Mouse (Mus musculus): ENCODE data around the gene Gm11992.

Gene Gm11992

DNA sequence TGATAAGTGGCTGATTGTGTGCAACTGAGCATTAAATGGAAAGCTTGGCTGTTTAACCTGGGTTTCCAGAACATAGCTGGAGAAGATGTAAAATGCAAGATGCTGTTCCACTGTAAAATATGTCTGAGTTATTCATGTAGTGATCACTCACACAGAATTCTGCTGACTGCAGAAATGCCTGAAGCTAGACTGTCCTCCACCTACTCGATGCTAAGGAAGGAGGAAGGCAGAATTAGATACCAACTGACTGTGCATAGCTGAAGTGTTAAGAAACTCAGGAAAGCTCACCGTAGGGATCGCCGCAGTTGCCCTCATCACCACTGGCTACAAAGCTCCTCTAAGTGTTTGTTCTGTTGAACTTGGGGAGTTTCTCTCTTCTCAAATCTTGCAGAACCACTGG, 9.3 kb downstream of the Gm11992 start:
- TF ChIP-seq NANOG (IDR thresholded peaks at IDR 0.05; ENCODE audit: borderline replicate concordance, low read length) = no peak
- TF ChIP-seq CTCF (conservative IDR thresholded peaks at IDR 0.05; ENCODE audit: low read length) = no peak
- no peak for TF ChIP-seq POU5F1 (IDR thresholded peaks at IDR 0.05; ENCODE audit: borderline replicate concordance, low read length)
- no peaks in the 10 kb centered on the region for H3K36me3 ChIP-seq (ENCODE audit: insufficient read depth, low read length)
- H3K9me3 ChIP-seq (ENCODE audit: low read length) = no peaks in the 10 kb centered on the region
- no peak overlapping the region for H3K4me3 ChIP-seq (replicated peaks; ENCODE audit: low read length)
- H3K27me3 ChIP-seq (ENCODE audit: insufficient read depth, low read length) = no peaks in the 10 kb centered on the region
- H3K4me1 ChIP-seq (replicated peaks; ENCODE audit: low read depth, low read length) = no peaks in the 10 kb centered on the region

DNA sequence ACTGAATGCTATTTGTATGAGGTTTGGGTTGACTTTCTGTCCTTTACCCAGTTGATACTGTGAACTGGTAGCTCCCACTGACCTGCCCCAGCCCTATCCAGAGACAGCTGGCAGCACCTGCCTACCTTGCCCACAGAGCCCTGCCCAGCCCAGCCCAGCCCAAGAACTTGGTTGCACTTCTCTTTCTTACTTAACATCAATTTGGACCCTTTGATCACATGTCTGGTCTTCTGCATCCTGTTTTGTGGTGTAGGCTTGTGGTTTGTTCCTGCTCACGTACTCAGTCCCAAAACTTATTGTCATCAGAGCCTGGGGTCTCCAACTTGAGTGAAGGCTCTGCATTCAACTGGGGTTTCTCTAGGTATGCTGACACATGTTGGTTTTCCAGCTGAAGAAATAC, 11.6 kb downstream of the Gm11992 start:
- no peak overlapping the region for H3K4me3 ChIP-seq (replicated peaks; ENCODE audit: low read length)
- TF ChIP-seq POU5F1 (IDR thresholded peaks at IDR 0.05; ENCODE audit: borderline replicate concordance, low read length) = no peak
- no peak for TF ChIP-seq CTCF (conservative IDR thresholded peaks at IDR 0.05; ENCODE audit: low read length)
- no peak for TF ChIP-seq NANOG (IDR thresholded peaks at IDR 0.05; ENCODE audit: borderline replicate concordance, low read length)
- H3K9me3 ChIP-seq (ENCODE audit: low read length) = no peaks in the 10 kb centered on the region
- H3K4me1 ChIP-seq (replicated peaks; ENCODE audit: low read depth, low read length) = no peaks in the 10 kb centered on the region
- no peaks in the 10 kb centered on the region for H3K27me3 ChIP-seq (ENCODE audit: insufficient read depth, low read length)
- no peaks in the 10 kb centered on the region for H3K36me3 ChIP-seq (ENCODE audit: insufficient read depth, low read length)

DNA sequence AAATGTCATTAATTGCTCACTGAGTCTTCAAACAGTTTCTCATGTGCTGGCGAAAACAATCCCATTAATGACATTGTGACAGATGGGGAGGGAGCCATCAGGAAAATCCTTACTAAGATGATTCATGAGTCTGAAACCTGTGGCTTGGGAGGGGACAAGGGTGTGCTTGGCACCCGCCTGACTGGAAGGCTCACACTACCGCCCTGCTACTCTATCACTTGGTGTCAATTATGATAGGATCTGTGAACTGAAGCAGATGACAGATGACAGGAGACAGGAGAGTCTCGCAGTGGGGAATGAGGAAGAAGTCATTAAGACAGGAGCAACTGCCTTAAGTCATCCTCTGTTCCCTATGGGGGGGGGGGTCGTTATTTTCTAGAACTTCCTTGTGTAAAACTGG, 12.1 kb downstream of the Gm11992 start:
- no peak for TF ChIP-seq NANOG (IDR thresholded peaks at IDR 0.05; ENCODE audit: borderline replicate concordance, low read length)
- no peak for TF ChIP-seq CTCF (conservative IDR thresholded peaks at IDR 0.05; ENCODE audit: low read length)
- TF ChIP-seq POU5F1 (IDR thresholded peaks at IDR 0.05; ENCODE audit: borderline replicate concordance, low read length) = no peak
- no peak overlapping the region for H3K4me3 ChIP-seq (replicated peaks; ENCODE audit: low read length)
- no peaks in the 10 kb centered on the region for H3K9me3 ChIP-seq (ENCODE audit: low read length)
- no peaks in the 10 kb centered on the region for H3K36me3 ChIP-seq (ENCODE audit: insufficient read depth, low read length)
- H3K4me1 ChIP-seq (replicated peaks; ENCODE audit: low read depth, low read length) = no peaks in the 10 kb centered on the region
- H3K27me3 ChIP-seq (ENCODE audit: insufficient read depth, low read length) = no peaks in the 10 kb centered on the region

DNA sequence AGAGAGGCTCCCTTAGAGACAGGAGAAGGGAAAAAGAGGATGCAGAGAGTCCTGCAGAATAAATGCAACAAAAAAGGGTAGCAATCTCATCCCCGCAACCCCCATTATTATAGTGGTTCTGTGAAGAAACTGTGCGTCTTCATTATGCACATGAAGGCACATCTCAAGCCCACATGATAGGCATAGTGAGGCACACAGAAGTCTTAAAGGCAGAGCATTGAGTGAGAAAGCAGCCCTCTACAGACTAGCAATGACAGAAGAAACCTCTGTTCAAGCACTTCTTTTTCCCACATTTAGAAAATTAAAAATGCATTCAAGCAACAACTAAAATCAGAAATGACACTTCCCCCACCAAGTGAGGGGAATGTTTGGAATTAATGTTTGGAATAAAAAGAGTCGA, 28.1 kb downstream of the Gm11992 start:
- H3K27me3 ChIP-seq (ENCODE audit: insufficient read depth, low read length) = no peaks in the 10 kb centered on the region
- no peak overlapping the region for H3K4me3 ChIP-seq (replicated peaks; ENCODE audit: low read length)
- 0 out of 2 replicates have a peak, but pooled peaks cover 6% of the 10 kb centered on the region for H3K9me3 ChIP-seq (ENCODE audit: low read length)
- no peaks in the 10 kb centered on the region for H3K4me1 ChIP-seq (replicated peaks; ENCODE audit: low read depth, low read length)
- no peaks in the 10 kb centered on the region for H3K36me3 ChIP-seq (ENCODE audit: insufficient read depth, low read length)
- TF ChIP-seq CTCF (conservative IDR thresholded peaks at IDR 0.05; ENCODE audit: low read length) (no peak), POU5F1 (IDR thresholded peaks at IDR 0.05; ENCODE audit: borderline replicate concordance, low read length) (no peak), NANOG (IDR thresholded peaks at IDR 0.05; ENCODE audit: borderline replicate concordance, low read length) (no peak)

DNA sequence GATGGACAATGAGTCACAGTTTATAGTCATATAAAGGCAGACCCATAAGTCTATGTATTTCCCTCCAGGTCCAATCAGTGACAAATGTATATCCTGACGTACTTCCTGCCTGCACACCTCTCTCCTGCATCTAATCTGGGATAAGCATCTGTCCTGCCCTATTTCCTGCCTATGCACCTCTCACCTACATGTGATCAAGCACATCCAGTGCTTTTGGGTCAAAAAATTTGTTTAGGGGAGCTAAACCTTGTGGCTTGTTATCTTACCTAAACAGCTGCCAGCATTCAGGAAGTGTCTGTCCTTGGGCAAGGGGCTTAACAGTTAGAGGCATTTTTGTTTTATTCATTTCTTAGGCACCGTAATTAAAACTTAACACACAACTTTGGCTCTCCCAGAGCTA, 64.8 kb downstream of the Gm11992 start:
- H3K27me3 ChIP-seq (ENCODE audit: insufficient read depth, low read length) = no peaks in the 10 kb centered on the region
- no peak for TF ChIP-seq POU5F1 (IDR thresholded peaks at IDR 0.05; ENCODE audit: borderline replicate concordance, low read length)
- no peak for TF ChIP-seq CTCF (conservative IDR thresholded peaks at IDR 0.05; ENCODE audit: low read length)

DNA sequence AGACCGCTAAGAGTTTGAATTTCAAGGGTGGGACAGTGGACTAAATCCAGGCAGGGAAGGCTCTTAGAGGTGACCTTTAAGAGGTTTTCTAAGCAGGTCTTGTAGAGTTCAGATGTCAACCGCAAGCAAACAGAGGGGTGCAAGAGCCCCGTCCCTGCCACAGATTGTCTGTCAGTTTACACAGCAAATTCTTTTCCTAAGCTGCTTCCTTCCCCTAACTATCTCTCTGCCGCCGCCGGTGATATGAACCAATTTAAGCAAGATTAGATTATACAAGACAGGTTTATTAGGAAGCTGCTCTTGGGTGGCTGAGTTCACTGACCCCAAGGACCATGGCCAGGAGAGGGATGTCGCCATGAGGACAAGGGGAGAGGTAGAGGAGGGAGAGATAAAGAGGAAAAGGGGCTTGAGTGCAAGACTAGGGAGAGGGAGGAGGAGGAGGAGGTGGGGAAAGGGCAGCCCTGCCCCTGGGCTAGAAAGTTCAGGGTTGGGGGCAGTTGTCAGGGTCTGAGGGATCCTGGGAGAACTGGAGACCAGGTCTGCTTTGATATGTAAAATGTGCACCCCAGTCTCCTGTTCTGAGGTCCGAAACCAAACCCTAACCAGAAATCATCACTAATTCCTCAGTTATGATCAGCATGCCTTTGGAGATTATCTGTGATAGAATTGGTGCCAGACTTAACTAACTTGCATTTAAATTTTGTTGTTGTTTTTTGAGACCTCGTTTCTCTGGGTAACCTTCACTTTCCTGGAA, 67.2 kb downstream of the Gm11992 start:
- Histone ChIP-seq H3K9me3 (ENCODE audit: low read length) (no peaks in the 10 kb centered on the region), H3K27me3 (ENCODE audit: insufficient read depth, low read length) (no peaks in the 10 kb centered on the region), H3K36me3 (ENCODE audit: insufficient read depth, low read length) (peaks cover 13% of the 10 kb centered on the region), H3K4me1 (replicated peaks; ENCODE audit: low read depth, low read length) (peaks cover 46% of the 10 kb centered on the region), H3K4me3 (replicated peaks; ENCODE audit: low read length) (peak overlapping the region; percentile 62)
- TF ChIP-seq POU5F1 (IDR thresholded peaks at IDR 0.05; ENCODE audit: borderline replicate concordance, low read length) (peak; percentile 63; the same call in 1 of the 2 replicates), CTCF (conservative IDR thresholded peaks at IDR 0.05; ENCODE audit: low read length) (no peak)

More for the DNA sequence above, 64.8 kb downstream of the Gm11992 start:
- H3K4me1 ChIP-seq (replicated peaks; ENCODE audit: low read depth, low read length) = peaks cover 40% of the 10 kb centered on the region
- no peaks in the 10 kb centered on the region for H3K36me3 ChIP-seq (ENCODE audit: insufficient read depth, low read length)
- H3K9me3 ChIP-seq (ENCODE audit: low read length) = no peaks in the 10 kb centered on the region
- no peak overlapping the region for H3K4me3 ChIP-seq (replicated peaks; ENCODE audit: low read length)

DNA sequence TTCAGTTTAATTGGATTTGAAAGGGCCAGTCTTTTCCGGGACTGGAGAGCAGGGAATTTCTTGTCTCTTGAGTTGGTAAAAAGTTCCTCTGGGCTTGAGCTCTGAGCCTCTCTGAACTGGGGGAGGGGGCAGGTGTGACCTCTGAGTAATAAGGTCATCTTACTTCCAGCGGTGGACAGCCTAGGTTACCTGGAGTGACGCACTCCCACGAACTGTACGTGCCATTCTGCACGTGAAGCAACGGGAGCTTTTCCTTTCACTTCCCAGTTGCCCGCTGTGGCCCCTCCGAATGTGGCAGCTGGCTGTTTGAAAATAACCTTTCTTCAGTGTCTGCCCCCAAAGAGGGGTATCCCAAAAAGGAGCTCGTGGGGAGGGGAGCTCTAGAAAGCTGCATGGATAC, 67.7 kb downstream of the Gm11992 start:
- Histone ChIP-seq H3K36me3 (ENCODE audit: insufficient read depth, low read length) (peaks cover 18% of the 10 kb centered on the region), H3K9me3 (ENCODE audit: low read length) (no peaks in the 10 kb centered on the region), H3K4me1 (replicated peaks; ENCODE audit: low read depth, low read length) (peaks cover 52% of the 10 kb centered on the region), H3K4me3 (replicated peaks; ENCODE audit: low read length) (peak overlapping the region; percentile 62), H3K27me3 (ENCODE audit: insufficient read depth, low read length) (no peaks in the 10 kb centered on the region)
- TF ChIP-seq NANOG (IDR thresholded peaks at IDR 0.05; ENCODE audit: borderline replicate concordance, low read length) (peak; percentile 40), CTCF (conservative IDR thresholded peaks at IDR 0.05; ENCODE audit: low read length) (no peak)

DNA sequence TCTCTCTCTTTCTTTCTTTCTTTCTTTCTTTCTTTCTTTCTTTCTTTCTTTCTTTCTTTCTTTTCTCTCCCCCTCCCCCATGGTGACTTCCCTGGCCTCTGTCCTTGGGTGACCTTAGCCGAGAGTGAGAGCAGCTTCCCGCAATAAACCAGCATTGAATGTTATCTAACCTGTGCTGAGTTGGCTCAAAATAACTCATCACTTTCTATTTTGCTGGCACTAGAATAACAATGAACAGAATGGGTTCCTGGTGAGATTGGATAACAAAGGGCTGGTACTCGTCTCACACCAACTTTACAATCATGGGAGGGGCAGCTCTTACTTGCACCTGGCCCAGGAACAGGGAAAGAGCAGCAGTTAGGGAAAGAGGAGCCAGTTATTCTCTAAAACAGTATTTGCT, 68.5 kb downstream of the Gm11992 start:
- Histone ChIP-seq H3K36me3 (ENCODE audit: insufficient read depth, low read length) (peaks cover 26% of the 10 kb centered on the region), H3K4me1 (replicated peaks; ENCODE audit: low read depth, low read length) (peaks cover 60% of the 10 kb centered on the region), H3K9me3 (ENCODE audit: low read length) (no peaks in the 10 kb centered on the region), H3K4me3 (replicated peaks; ENCODE audit: low read length) (peak overlapping the region; percentile 94), H3K27me3 (ENCODE audit: insufficient read depth, low read length) (no peaks in the 10 kb centered on the region)
- TF ChIP-seq NANOG (IDR thresholded peaks at IDR 0.05; ENCODE audit: borderline replicate concordance, low read length) = peak; percentile 98
- TF ChIP-seq CTCF (conservative IDR thresholded peaks at IDR 0.05; ENCODE audit: low read length) = no peak
- TF ChIP-seq POU5F1 (IDR thresholded peaks at IDR 0.05; ENCODE audit: borderline replicate concordance, low read length) = peak; percentile 83; the same call in 1 of the 2 replicates

Measured in E14TG2a.4 (cell line).